30 mouse cellular contexts compared by ENCODE assay signal in the genomic region with DNA sequence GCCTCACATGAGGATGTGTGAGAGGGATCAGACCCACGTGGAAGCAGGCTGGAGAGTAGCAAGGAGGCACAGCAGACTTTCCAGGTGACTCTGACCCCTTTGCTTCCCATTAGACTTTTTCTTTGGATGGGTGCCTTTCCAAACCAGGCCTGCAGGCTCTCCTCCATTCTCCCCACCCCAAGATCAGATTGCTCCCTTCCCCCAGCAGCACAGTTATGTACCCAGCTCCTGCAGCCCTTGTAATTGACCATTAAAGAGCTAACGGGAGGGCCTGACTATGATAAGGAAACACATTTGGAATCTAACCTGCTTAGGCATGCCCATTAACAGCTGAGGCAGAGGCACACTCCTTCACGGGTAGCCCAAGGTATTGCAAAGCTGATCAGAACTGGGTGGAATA. TPM values are rescaled to one million over a fixed set of nuclear protein-coding genes. Genes with fewer than 3 reads are reported as not detected.
"Had no signal": no experiment of that assay in that cellular context is flagged by ENCODE, and none has a peak within 500 bp of the region (broad histone marks: within the 10 kb centered on the region; RNA-seq: fewer than 3 reads in every experiment).

No protein-coding gene starts in this region.

- H3K9ac ChIP-seq: heart, embryonic 13.5 days; heart, embryonic 15.5 days; hindbrain, embryonic 12.5 days; hindbrain, embryonic 14.5 days; intestine, embryonic 15.5 days; limb, embryonic 13.5 days; limb, embryonic 15.5 days; liver, embryonic 12.5 days; liver, embryonic 14.5 days had no signal

- H3K4me1 ChIP-seq: heart, embryonic 13.5 days; heart, embryonic 15.5 days; intestine, embryonic 15.5 days; limb, embryonic 13.5 days; limb, embryonic 15.5 days; liver, embryonic 12.5 days had no signal

- H3K36me3 ChIP-seq: heart, embryonic 13.5 days; heart, embryonic 15.5 days; hindbrain, embryonic 10.5 days; hindbrain, embryonic 12.5 days; intestine, embryonic 15.5 days; limb, embryonic 13.5 days; limb, embryonic 15.5 days; liver, embryonic 12.5 days had no signal

- H3K27me3 ChIP-seq: heart, embryonic 13.5 days; heart, embryonic 15.5 days; hindbrain, embryonic 12.5 days; intestine, embryonic 15.5 days; limb, embryonic 13.5 days; limb, embryonic 15.5 days; liver, embryonic 12.5 days had no signal

- ATAC-seq: hindbrain, embryonic 16.5 days; inflammation-experienced regulatory T-cells, adult 6 months; intestine, embryonic 15.5 days; intestine, postnatal 0 days; liver, embryonic 12.5 days had no signal

- H3K4me2 ChIP-seq: heart, embryonic 13.5 days; heart, embryonic 15.5 days; hindbrain, embryonic 12.5 days; hindbrain, embryonic 14.5 days; intestine, embryonic 15.5 days; limb, embryonic 13.5 days; limb, embryonic 15.5 days; liver, embryonic 12.5 days had no signal

- H3K27ac ChIP-seq: gastrocnemius, adult 2 months; heart, adult 2 months; heart, embryonic 13.5 days; heart, embryonic 15.5 days; hindbrain, embryonic 10.5 days; hindbrain, embryonic 12.5 days; hindbrain, embryonic 14.5 days; intestine, embryonic 15.5 days; limb, embryonic 13.5 days; limb, embryonic 15.5 days; liver, embryonic 12.5 days; liver, embryonic 14.5 days had no signal

- H3K9me3 ChIP-seq: heart, embryonic 13.5 days; heart, embryonic 15.5 days; hindbrain, embryonic 10.5 days; hindbrain, embryonic 12.5 days; intestine, embryonic 15.5 days; limb, embryonic 13.5 days; limb, embryonic 15.5 days; liver, embryonic 12.5 days had no signal

- DNase-seq: gastrocnemius, adult 2 months; gastrocnemius, postnatal 10 days; gastrocnemius, postnatal 25 days; heart, adult 2 months; heart, postnatal 14 days; heart, postnatal 4 days; kidney, adult 18-20 months; kidney, adult 8-10 months; kidney, postnatal 14 days; kidney, postnatal 36 days; layer of hippocampus, adult 9-11 months; layer of hippocampus, postnatal 36 days; left cerebral cortex, postnatal 4 days had no signal

- H3K4me3 ChIP-seq: gastrocnemius, adult 2 months; heart, adult 2 months; heart, embryonic 13.5 days; heart, embryonic 15.5 days; hindbrain, embryonic 10.5 days; hindbrain, embryonic 12.5 days; intestine, embryonic 15.5 days; limb, embryonic 13.5 days; limb, embryonic 15.5 days; liver, embryonic 12.5 days had no signal

RNA-seq across cellular contexts. Expression of a gene that starts 17.9 kb away (rescaled TPM):
- total RNA-seq: gastrocnemius, adult 2 months; granulocyte monocyte progenitor cell, adult 5-6 weeks; heart, adult 2 months; heart, postnatal 14 days; liver, adult 2 months had no signal
- polyA plus RNA-seq: heart, postnatal 0 days; kidney, embryonic 14.5 days; liver, adult 2 months; liver, embryonic 12.5 days; liver, embryonic 14.5 days had no signal
